Mouse (Mus musculus): ENCODE results near the gene Celf5.

The Celf5 gene

GRCm38 (mm10) chr10:81482533-81482889, at the start of gene Celf5:
Celf5 (minus strand) TSS chr10:81482709.
- in situ Hi-C loops (cut with MboI, MseI): loop anchor here (10.0 kb wide), 1 partner anchor 52 kb away; no protein-coding TSS in a partner anchor

- in situ Hi-C loops (cut with MboI, MseI): loop anchor here (5.0 kb wide), 1 partner anchor 109 kb away; no protein-coding TSS in a partner anchor
Measured at GRCm38 (mm10) chr10:81526779-81527178, 44.3 kb upstream of the Celf5 start.

GRCm38 (mm10) chr10:81525017-81525694, 42.6 kb upstream of the Celf5 start:
- in situ Hi-C loops (cut with MboI, MseI): loop anchor here (5.0 kb wide), 1 partner anchor 108 kb away; no protein-coding TSS in a partner anchor

- in situ Hi-C loops (cut with MboI, MseI): no loop called here
Measured at GRCm38 (mm10) chr10:81524051-81524605, 41.6 kb upstream of the Celf5 start, which contains the start of gene Gna15. Gna15 (minus strand) TSS chr10:81524225.

- in situ Hi-C loops (cut with MboI, MseI): no loop called here
Measured at GRCm38 (mm10) chr10:81523570-81523969, 41.1 kb upstream of the Celf5 start.

GRCm38 (mm10) chr10:81523142-81523541, 40.6 kb upstream of the Celf5 start:
- in situ Hi-C loops (cut with MboI, MseI): no loop called here

GRCm38 (mm10) chr10:81519978-81520365, 37.5 kb upstream of the Celf5 start:
- in situ Hi-C loops (cut with MboI, MseI): no loop called here

GRCm38 (mm10) chr10:81519227-81519977, 36.9 kb upstream of the Celf5 start:
- in situ Hi-C loops (cut with MboI, MseI): no loop called here

GRCm38 (mm10) chr10:81518546-81518945, 36.0 kb upstream of the Celf5 start:
- in situ Hi-C loops (cut with MboI, MseI): no loop called here

- in situ Hi-C loops (cut with MboI, MseI): no loop called here
Measured at GRCm38 (mm10) chr10:81517227-81517626, 34.7 kb upstream of the Celf5 start.

- in situ Hi-C loops (cut with MboI, MseI): no loop called here
Measured at GRCm38 (mm10) chr10:81513798-81514197, 31.3 kb upstream of the Celf5 start.

- in situ Hi-C loops (cut with MboI, MseI): no loop called here
Measured at GRCm38 (mm10) chr10:81510246-81510810, 27.8 kb upstream of the Celf5 start.

- in situ Hi-C loops (cut with MboI, MseI): no loop called here
Measured at GRCm38 (mm10) chr10:81507691-81508489, 25.4 kb upstream of the Celf5 start.

- in situ Hi-C loops (cut with MboI, MseI): no loop called here
Measured at GRCm38 (mm10) chr10:81507095-81507494, 24.6 kb upstream of the Celf5 start.

- in situ Hi-C loops (cut with MboI, MseI): no loop called here
Measured at GRCm38 (mm10) chr10:81505016-81505664, 22.6 kb upstream of the Celf5 start.

GRCm38 (mm10) chr10:81502658-81503057, 20.1 kb upstream of the Celf5 start:
- in situ Hi-C loops (cut with MboI, MseI): no loop called here

- in situ Hi-C loops (cut with MboI, MseI): no loop called here
Measured at GRCm38 (mm10) chr10:81501863-81502262, 19.4 kb upstream of the Celf5 start.

GRCm38 (mm10) chr10:81500032-81500431, 17.5 kb upstream of the Celf5 start, which contains the start of gene S1pr4:
S1pr4 (minus strand) TSS chr10:81500132.
- in situ Hi-C loops (cut with MboI, MseI): no loop called here

- in situ Hi-C loops (cut with MboI, MseI): no loop called here
Measured at GRCm38 (mm10) chr10:81499250-81499901, 16.9 kb upstream of the Celf5 start.
